Mouse (Mus musculus) neural tube, embryonic 13.5 days (tissue): ENCODE results near the gene Ccdc8. TPM values are rescaled to one million over a fixed set of nuclear protein-coding genes. Genes with fewer than 3 reads are reported as not detected.

ENCODE experiments used
- ATAC-seq: fragments of 200-750 bp; cut with Nextera tagmentation; 2 replicates; pipeline ENCODE4 v1.8.0; 2017; ENCODE audit warnings: low read depth, mild to moderate bottlenecking, moderate TSS enrichment, moderate library complexity
- H3K27ac ChIP-seq: fragments of 300-500 bp; sonication (generic); replicated peaks from 2 replicates; pipeline ENCODE4 v1.5.1; 2015; ENCODE audit warnings: moderate library complexity, mild to moderate bottlenecking, inconsistent platforms
- H3K27me3 ChIP-seq: fragments of 300-500 bp; sonication (generic); 2 replicates; pipeline ENCODE4 v1.6.1; 2015; ENCODE audit warnings: mild to moderate bottlenecking, inconsistent platforms
- H3K36me3 ChIP-seq: fragments of 300-500 bp; sonication (generic); 2 replicates; pipeline ENCODE4 v1.6.1; 2015; ENCODE audit warnings: mild to moderate bottlenecking, inconsistent platforms
- H3K4me1 ChIP-seq: fragments of 300-500 bp; sonication (generic); replicated peaks from 2 replicates; pipeline ENCODE4 v1.6.1; 2015; ENCODE audit warnings: inconsistent platforms
- H3K4me2 ChIP-seq: fragments of 300-500 bp; sonication (generic); 2 replicates; pipeline ENCODE4 v1.6.1; 2015; ENCODE audit warnings: inconsistent platforms, mild to moderate bottlenecking, moderate library complexity
- H3K4me3 ChIP-seq: fragments of 300-500 bp; sonication (generic); 2 replicates; pipeline ENCODE4 v1.5.1; 2015; ENCODE audit warnings: mild to moderate bottlenecking, inconsistent platforms
- H3K9ac ChIP-seq: fragments of 300-500 bp; sonication (generic); 2 replicates; pipeline ENCODE4 v1.6.1; 2015; ENCODE audit warnings: moderate library complexity, mild to moderate bottlenecking, inconsistent platforms
- H3K9me3 ChIP-seq: fragments of 300-500 bp; sonication (generic); 2 replicates; pipeline ENCODE4 v1.6.1; 2016; ENCODE audit warnings: inconsistent platforms
- WGBS: fragments of 180-500 bp; shearing (Covaris S2); methylation state at CpG from one replicate; pipeline ENCODE4 v1.1.7; 2015; 5-methylcytosine and 5-hydroxymethylcytosine counted together
- polyA plus RNA-seq: library from polyadenylated mRNA; unstranded; fragments of >200 nt; fragmentation: Nextera tagmentation; extraction: Ambion mirVana; gene quantifications from 2 replicates; pipeline ENCODE4 v1.2.1, GENCODE M21; 2015

Ccdc8 gene
- polyA plus RNA-seq, 1 experiment from 2014 or later: 6.6 TPM

DNA sequence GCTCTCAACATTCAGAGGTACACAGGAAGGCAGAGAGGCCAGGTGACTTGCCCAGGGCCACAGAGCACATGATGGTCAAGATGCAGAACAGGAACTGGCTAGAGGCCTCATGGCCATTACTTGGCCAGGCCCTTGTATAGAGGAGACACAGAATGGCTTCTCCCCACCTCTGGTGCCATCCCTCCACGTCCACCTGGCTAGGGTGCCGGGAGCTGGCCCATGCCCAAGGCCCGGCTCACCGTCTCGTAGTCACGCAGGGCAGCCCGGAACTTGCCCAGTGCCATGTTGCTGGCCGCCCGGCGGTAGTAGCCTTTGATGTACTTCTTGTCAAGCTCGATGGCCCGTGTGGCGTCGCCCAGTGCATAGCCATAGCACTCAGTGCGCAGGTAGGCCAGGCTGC is 29.7 kb downstream of the Ccdc8 start:
- H3K9ac ChIP-seq: no peak overlapping the region
- H3K9me3 ChIP-seq: no peaks in the 10 kb centered on the region
- peaks cover 66% of the 10 kb centered on the region for H3K36me3 ChIP-seq
- ATAC-seq: no peak
- H3K27me3 ChIP-seq: no peaks in the 10 kb centered on the region
- 95% methylated on average over 15 of the region's 15 CpGs for WGBS
- H3K4me3 ChIP-seq: no peak overlapping the region
- H3K27ac ChIP-seq: no peak overlapping the region
- no peak overlapping the region for H3K4me2 ChIP-seq
- H3K4me1 ChIP-seq: peaks cover 36% of the 10 kb centered on the region

DNA sequence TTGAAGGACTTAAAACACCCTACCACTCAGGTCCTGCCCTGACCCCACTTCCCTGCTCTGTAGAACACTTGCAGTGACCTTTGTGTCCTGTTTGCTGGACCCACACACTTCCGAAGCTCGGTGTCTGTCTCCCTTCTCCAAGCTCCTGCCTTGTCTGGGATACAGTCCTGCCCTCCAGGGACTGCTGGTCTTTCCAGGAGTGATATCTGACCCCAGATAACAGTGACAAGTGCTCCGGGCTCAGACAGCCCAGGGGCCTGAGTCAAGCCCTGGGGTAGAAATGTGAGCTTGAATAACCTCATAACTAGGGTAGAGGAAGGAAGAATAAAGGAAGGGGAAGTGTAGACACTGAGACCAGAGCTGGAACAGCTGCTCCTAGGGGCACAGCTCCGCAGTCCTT is 31.2 kb downstream of the Ccdc8 start:
- H3K36me3 ChIP-seq: peaks cover 55% of the 10 kb centered on the region
- no peaks in the 10 kb centered on the region for H3K27me3 ChIP-seq
- H3K9me3 ChIP-seq: no peaks in the 10 kb centered on the region
- no peak for ATAC-seq
- peak overlapping the region; percentile 43; the same call in 1 of the 2 replicates for H3K9ac ChIP-seq
- WGBS: 76% methylated on average over 4 of the region's 4 CpGs
- peaks cover 32% of the 10 kb centered on the region for H3K4me1 ChIP-seq
- no peak overlapping the region for H3K4me2 ChIP-seq
- no peak overlapping the region for H3K4me3 ChIP-seq
- 0 out of 2 replicates have a peak overlapping the region, but pooled peaks have one; percentile 28 for H3K27ac ChIP-seq

GRCm38 (mm10) chr7:17024141-17024540 is 31.6 kb downstream of the Ccdc8 start:
- peak overlapping the region; percentile 43; the same call in 1 of the 2 replicates for H3K9ac ChIP-seq
- no peak overlapping the region for H3K4me2 ChIP-seq
- no peak for ATAC-seq
- H3K27me3 ChIP-seq: no peaks in the 10 kb centered on the region
- H3K4me3 ChIP-seq: no peak overlapping the region
- H3K36me3 ChIP-seq: peaks cover 53% of the 10 kb centered on the region
- H3K27ac ChIP-seq: peak overlapping the region; percentile 28; the same call in 1 of the 2 replicates
- H3K4me1 ChIP-seq: peaks cover 32% of the 10 kb centered on the region
- H3K9me3 ChIP-seq: no peaks in the 10 kb centered on the region
- 89% methylated on average over 6 of the region's 6 CpGs for WGBS

DNA sequence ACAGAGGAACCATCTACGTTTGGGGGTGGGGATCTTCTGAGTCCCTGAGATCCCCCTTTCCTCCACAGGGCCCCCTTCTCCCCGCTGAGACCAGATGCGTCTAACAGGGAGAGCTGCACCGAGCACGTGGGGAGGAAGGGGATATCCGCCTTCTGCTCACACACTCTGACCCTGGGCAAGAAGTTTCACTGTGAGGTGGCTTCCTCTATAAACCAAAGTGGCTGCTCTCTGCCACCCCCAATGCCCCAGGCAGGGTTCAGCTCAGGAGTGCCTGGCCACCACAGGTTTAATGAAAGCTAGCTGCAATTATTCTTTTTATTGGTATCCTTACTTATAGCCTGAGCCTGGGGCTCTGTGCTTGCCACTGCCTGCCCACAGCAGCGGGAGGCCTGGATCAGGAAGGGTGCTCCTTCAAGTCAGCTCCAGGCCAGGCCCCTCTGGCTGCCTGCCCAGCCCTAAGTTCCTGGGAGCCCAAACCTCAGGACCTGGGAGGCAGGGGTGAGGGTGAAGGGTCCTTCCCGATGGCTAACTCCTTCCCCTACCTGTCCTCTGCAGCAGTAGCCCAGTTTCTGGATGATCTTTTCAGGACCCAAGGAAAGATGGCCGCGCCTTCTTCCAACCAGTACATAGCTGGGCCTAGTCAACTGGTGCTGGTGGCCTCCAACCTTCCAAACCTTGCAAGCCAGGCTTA is 32.5 kb downstream of the Ccdc8 start:
- H3K9ac ChIP-seq: peak overlapping the region; percentile 89; the same call in 1 of the 2 replicates
- peak overlapping the region; percentile 28; the same call in 1 of the 2 replicates for H3K27ac ChIP-seq

DNA sequence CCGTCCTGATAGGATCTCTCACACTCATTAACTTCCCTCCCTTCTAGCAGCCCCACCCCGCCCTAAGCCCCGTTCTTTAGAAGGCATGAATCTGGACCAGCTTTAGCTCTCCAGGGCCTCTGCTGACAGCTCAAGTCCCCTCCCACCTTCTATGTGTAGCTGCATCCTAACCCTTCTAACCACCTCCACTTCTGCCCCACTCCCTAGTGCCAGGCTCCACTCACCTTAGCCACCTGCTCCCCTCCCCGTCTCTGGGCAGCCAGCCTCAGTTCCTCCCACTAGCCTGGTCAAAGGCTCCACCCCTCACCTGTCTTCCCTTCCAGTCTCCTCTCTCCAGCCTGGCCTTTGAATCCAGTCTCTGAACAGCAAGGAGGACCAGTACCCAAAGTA is 33.0 kb downstream of the Ccdc8 start:
- H3K27ac ChIP-seq: no peak overlapping the region
- peak overlapping the region; percentile 89 for H3K9ac ChIP-seq
- H3K27me3 ChIP-seq: no peaks in the 10 kb centered on the region
- peaks cover 39% of the 10 kb centered on the region for H3K36me3 ChIP-seq
- H3K4me3 ChIP-seq: no peak overlapping the region
- 0 out of 2 replicates have a peak overlapping the region, but pooled peaks have one; percentile 86 for H3K4me2 ChIP-seq
- H3K9me3 ChIP-seq: no peaks in the 10 kb centered on the region
- H3K4me1 ChIP-seq: peaks cover 32% of the 10 kb centered on the region
- ATAC-seq: no peak
- WGBS: 85% methylated on average over 4 of the region's 4 CpGs

More for the DNA sequence above, 32.5 kb downstream of the Ccdc8 start:
- Histone ChIP-seq H3K36me3 (peaks cover 45% of the 10 kb centered on the region), H3K4me2 (no peak overlapping the region), H3K27me3 (no peaks in the 10 kb centered on the region), H3K9me3 (no peaks in the 10 kb centered on the region), H3K4me1 (peaks cover 32% of the 10 kb centered on the region), H3K4me3 (no peak overlapping the region)
- WGBS: 79% methylated on average over 10 of the region's 10 CpGs
- no peak for ATAC-seq

GRCm38 (mm10) chr7:17025896-17026622 is 33.6 kb downstream of the Ccdc8 start:
- H3K9ac ChIP-seq: peak overlapping the region; percentile 89

GRCm38 (mm10) chr7:17026710-17027587 is 34.4 kb downstream of the Ccdc8 start:
- H3K4me2 ChIP-seq: peak overlapping the region; percentile 86
- H3K36me3 ChIP-seq: peaks cover 25% of the 10 kb centered on the region
- WGBS: 9% methylated on average over 24 of the region's 24 CpGs
- H3K4me3 ChIP-seq: peak overlapping the region; percentile 89
- H3K27ac ChIP-seq: peak overlapping the region; percentile 69; the same call in 1 of the 2 replicates
- peak; percentile 11; the same call in 1 of the 2 replicates for ATAC-seq
- peaks cover 32% of the 10 kb centered on the region for H3K4me1 ChIP-seq
- no peaks in the 10 kb centered on the region for H3K9me3 ChIP-seq
- no peaks in the 10 kb centered on the region for H3K27me3 ChIP-seq
- H3K9ac ChIP-seq: peak overlapping the region; percentile 89

More at GRCm38 (mm10) chr7:17025896-17026622, 33.6 kb downstream of the Ccdc8 start:
- Histone ChIP-seq H3K4me3 (peak overlapping the region; percentile 89), H3K4me1 (peaks cover 32% of the 10 kb centered on the region), H3K9me3 (no peaks in the 10 kb centered on the region), H3K4me2 (peak overlapping the region; percentile 86), H3K27me3 (no peaks in the 10 kb centered on the region), H3K27ac (no peak overlapping the region), H3K36me3 (peaks cover 34% of the 10 kb centered on the region)
- no peak for ATAC-seq
- WGBS: 76% methylated on average over 9 of the region's 9 CpGs

GRCm38 (mm10) chr7:17027588-17028343 is 35.3 kb downstream of the Ccdc8 start, which contains the start of gene Ppp5c:
Gene Ppp5c (minus strand): TSS chr7:17027924.
- peak; percentile 86 for ATAC-seq
- H3K4me3 ChIP-seq: peak within 1 kb of the TSS; percentile 89
- WGBS: under 1% methylated on average over 57 of the region's 58 CpGs
- H3K36me3 ChIP-seq: peaks cover 22% of the 10 kb centered on the region
- H3K4me1 ChIP-seq: peaks cover 32% of the 10 kb centered on the region
- no peaks in the 10 kb centered on the region for H3K27me3 ChIP-seq
- no peaks in the 10 kb centered on the region for H3K9me3 ChIP-seq
- H3K4me2 ChIP-seq: peak within 1 kb of the TSS; percentile 86
- H3K9ac ChIP-seq: peak within 1 kb of the TSS; percentile 89
- peak within 1 kb of the TSS; percentile 69; the same call in 1 of the 2 replicates for H3K27ac ChIP-seq

DNA sequence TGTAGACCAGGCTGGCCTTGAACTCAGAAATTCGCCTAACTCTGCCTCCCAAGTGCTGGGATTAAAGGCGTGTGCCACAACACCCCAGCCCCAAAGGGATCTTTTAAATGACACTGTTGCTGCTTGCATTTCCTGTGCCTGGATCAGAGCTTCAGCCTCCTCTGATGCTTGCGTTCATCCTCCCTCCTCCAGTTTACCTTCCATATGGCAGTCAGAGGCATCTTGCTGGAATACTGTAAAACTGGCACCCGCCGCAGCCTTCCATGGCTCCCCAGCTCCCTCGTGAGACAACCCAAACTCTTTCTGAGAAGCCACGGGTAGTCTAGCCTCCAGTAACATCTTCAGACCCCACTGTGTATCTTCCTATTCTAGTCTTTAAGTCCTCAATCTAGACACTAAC is 36.4 kb downstream of the Ccdc8 start:
- Histone ChIP-seq H3K36me3 (peaks cover 14% of the 10 kb centered on the region; the same call in 1 of the 2 replicates), H3K4me2 (no peak overlapping the region), H3K27ac (no peak overlapping the region), H3K4me3 (no peak overlapping the region), H3K9me3 (no peaks in the 10 kb centered on the region), H3K27me3 (no peaks in the 10 kb centered on the region), H3K4me1 (peaks cover 32% of the 10 kb centered on the region), H3K9ac (no peak overlapping the region)
- WGBS: 80% methylated on average over 7 of the region's 7 CpGs
- no peak for ATAC-seq

DNA sequence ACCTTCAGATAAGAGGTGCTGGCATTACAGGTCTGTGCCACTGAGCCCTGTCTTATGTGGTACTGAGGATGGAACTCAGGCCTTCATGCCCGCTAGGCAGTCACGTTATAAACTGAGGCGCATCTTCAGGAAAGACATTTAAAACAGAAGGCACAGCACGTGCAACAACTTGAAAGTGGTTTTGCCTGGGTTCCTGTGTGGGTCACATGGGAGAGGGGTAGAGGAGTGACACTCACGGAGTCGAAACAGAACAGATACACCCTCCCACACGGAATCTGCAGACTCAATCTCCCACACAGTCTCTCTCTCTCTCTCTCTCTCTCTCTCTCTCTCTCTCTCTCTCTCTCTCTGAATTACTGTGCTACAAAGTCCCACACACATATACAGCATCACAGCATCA is 37.7 kb downstream of the Ccdc8 start:
- peaks cover 19% of the 10 kb centered on the region for H3K4me1 ChIP-seq

More for the DNA sequence above, 37.7 kb downstream of the Ccdc8 start:
- no peaks in the 10 kb centered on the region for H3K9me3 ChIP-seq
- 81% methylated on average over 7 of the region's 7 CpGs for WGBS
- H3K9ac ChIP-seq: no peak overlapping the region
- 0 out of 2 replicates have a peak, but pooled peaks cover 3% of the 10 kb centered on the region for H3K36me3 ChIP-seq
- no peaks in the 10 kb centered on the region for H3K27me3 ChIP-seq
- H3K4me3 ChIP-seq: no peak overlapping the region
- no peak overlapping the region for H3K4me2 ChIP-seq
- H3K27ac ChIP-seq: no peak overlapping the region
- ATAC-seq: no peak
